Mouse (Mus musculus) bone marrow, adult 2 months (tissue): ENCODE measurements around the gene B3gnt2. TPM values are rescaled to one million over a fixed set of nuclear protein-coding genes. Genes with fewer than 3 reads are reported as not detected.

Experiments
- H3K27ac ChIP-seq: fragments of 200-500 bp; 2 replicates; pipeline ENCODE4 v1.5.1; 2012; ENCODE audit warnings: low read depth, mild to moderate bottlenecking, control low read depth, inconsistent platforms, low read length; ENCODE audit not compliant: control insufficient read depth, poor library complexity, insufficient read depth
- H3K4me1 ChIP-seq: fragments of 200-500 bp; 2 replicates; pipeline ENCODE4 v1.6.1; 2011; ENCODE audit warnings: low read length; ENCODE audit not compliant: control insufficient read depth, insufficient read depth
- H3K4me3 ChIP-seq: fragments of 200-500 bp; replicated peaks from 2 replicates; pipeline ENCODE3; 2011; ENCODE audit warnings: mild to moderate bottlenecking, low read depth, low read length, control low read depth; ENCODE audit not compliant: control insufficient read depth
- CTCF ChIP-seq: fragments of 200-500 bp; IDR thresholded peaks from 2 replicates; pipeline ENCODE4 v1.5.1; 2011; ENCODE audit warnings: low read length, control low read depth; ENCODE audit not compliant: control insufficient read depth, insufficient read depth
- POLR2A ChIP-seq: fragments of 200-500 bp; IDR thresholded peaks from 2 replicates; pipeline ENCODE4 v1.6.1; 2011; ENCODE audit warnings: low read depth, mild to moderate bottlenecking, control low read depth, low read length, borderline replicate concordance; ENCODE audit not compliant: control insufficient read depth
- WGBS: fragments of 180-500 bp; shearing (Covaris S2); methylation state at CpG from one replicate; pipeline ENCODE4 v1.1.7; 2018; 5-methylcytosine and 5-hydroxymethylcytosine counted together
- polyA plus RNA-seq: library from polyadenylated mRNA; stranded (reverse); fragments of >200 nt; gene quantifications from 2 replicates; pipeline ENCODE4 v1.2.4, GENCODE M21; 2011; ENCODE audit warnings: low replicate concordance; ENCODE audit not compliant: missing spikeins, insufficient read depth, insufficient read length

Gene B3gnt2
- polyA plus RNA-seq, 1 experiment, result 6.2 TPM

DNA sequence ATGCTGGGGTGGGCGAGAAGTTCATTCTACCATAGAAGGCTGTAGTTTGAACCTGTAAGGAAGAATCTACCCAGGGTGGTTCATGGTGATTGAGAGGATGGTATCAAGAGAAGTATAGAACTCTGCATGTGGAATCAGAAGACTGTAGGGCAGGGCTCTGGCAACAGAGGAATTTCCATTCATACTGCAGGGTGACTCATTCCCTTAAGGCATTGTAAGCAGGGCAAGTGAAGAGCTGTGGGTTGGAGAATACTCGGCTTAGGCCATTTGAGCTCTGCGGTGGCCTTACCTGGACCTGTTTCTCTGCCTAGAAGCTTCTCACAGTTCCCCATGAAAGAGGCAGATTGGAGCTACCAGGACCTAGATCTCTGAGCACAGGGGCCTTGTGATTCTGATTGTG is 49.3 kb downstream of the B3gnt2 start:
- WGBS, result 76% methylated on average over 3 of the region's 3 CpGs
- Histone ChIP-seq H3K4me1 (peaks cover 12% of the 10 kb centered on the region), H3K27ac (no peak overlapping the region), H3K4me3 (no peak overlapping the region)
- TF ChIP-seq CTCF, result no peak
- TF ChIP-seq POLR2A, result no peak

DNA sequence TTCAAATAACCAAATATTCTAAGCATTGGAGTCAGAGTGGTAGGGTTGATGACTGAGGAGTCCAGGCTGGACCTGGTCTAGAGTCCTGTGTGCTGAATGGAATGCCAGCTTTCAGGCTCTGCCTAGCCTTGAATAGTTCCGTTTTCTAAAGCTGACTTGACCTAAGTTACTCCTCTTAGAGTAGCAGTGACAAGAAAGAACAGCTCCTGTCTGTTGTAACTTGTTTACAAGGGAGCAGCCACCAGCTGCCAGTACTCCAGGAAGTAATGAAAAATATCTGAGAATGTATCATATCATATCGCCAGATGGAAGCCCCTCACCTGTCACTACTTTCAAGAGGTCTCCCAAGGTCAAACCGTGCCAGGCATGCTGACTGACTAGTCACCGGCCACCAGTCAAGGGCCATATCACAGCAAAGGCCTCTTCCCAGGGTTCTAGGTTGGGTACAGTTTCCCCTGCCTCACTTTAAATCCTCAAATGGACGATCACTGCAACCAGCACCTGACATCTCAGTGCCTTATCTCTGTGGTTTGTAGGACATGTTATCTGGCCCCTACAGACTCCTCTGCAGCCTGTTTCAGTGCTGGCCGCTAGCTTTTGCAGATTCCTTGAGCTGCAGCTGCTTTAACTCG is 51.2 kb downstream of the B3gnt2 start:
- Histone ChIP-seq H3K27ac (peak overlapping the region; percentile 39), H3K4me3 (no peak overlapping the region), H3K4me1 (peaks cover 9% of the 10 kb centered on the region)
- WGBS, result 15% methylated on average over 7 of the region's 7 CpGs
- TF ChIP-seq CTCF (no peak), POLR2A (no peak)

DNA sequence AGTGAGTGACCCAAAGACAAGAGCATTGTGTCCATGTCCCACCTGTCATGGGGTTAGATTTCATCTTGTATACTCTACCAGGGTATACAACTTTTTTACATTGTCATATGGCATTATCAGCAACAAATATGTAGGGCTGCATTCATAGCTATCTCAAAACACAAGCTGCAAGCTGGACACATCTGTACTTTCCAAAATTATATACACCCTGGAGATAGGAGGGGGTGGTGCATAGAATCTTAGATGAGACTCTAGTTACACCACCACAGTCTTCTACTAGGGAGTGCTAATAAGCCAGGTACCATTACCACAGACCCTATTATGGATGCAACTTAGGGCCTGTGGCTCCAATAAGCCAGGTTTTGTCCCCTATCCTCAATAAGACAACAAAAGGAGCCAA is 52.7 kb downstream of the B3gnt2 start:
- peaks cover 3% of the 10 kb centered on the region for H3K4me1 ChIP-seq
- no peak for TF ChIP-seq CTCF
- no peak for TF ChIP-seq POLR2A
- no peak overlapping the region for H3K27ac ChIP-seq

GRCm38 (mm10) chr11:22805171-22805570 is 55.6 kb downstream of the B3gnt2 start:
- H3K27ac ChIP-seq, result no peak overlapping the region
- TF ChIP-seq CTCF, result no peak
- TF ChIP-seq POLR2A, result no peak
- 53% methylated on average over 1 of the region's 1 CpGs for WGBS
- no peak overlapping the region for H3K4me3 ChIP-seq
- H3K4me1 ChIP-seq, result peaks cover 3% of the 10 kb centered on the region

More for the DNA sequence above, 52.7 kb downstream of the B3gnt2 start:
- H3K4me3 ChIP-seq, result no peak overlapping the region

DNA sequence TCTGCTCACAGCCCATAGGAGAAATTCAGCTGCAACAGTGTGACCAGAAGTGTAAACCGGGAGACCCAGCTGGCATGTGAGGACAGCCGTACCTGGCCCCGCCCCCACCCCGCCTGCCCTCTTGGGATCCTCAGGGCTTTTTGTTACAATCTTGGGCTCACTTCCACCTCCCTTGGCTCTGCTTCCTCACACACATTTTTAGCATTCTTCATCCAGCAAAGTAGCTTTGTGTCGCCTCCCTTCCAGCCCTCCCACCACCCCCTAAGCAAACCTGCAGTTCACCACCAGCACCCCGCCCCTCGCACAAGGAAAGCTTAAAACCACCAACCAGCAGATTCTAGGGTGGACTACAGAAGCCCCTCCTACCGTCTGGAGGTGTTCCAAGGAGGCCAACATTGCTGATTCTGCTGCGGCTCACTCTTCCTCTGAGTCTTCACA is 60.8 kb downstream of the B3gnt2 start:
- no peak for TF ChIP-seq CTCF
- TF ChIP-seq POLR2A, result no peak
- H3K27ac ChIP-seq, result no peak overlapping the region; the same call in 1 of the 2 replicates
- H3K4me3 ChIP-seq, result no peak overlapping the region
- peaks cover 1% of the 10 kb centered on the region; the same call in 1 of the 2 replicates for H3K4me1 ChIP-seq
- 17% methylated on average over 9 of the region's 9 CpGs for WGBS

- 79% methylated on average over 5 of the region's 5 CpGs for WGBS
- no peak overlapping the region for H3K27ac ChIP-seq
- no peak overlapping the region for H3K4me3 ChIP-seq
- peaks cover 1% of the 10 kb centered on the region; the same call in 1 of the 2 replicates for H3K4me1 ChIP-seq
- no peak for TF ChIP-seq POLR2A
- no peak for TF ChIP-seq CTCF
Observed at GRCm38 (mm10) chr11:22798916-22799315, 61.8 kb downstream of the B3gnt2 start.

- Histone ChIP-seq H3K27ac (no peak overlapping the region), H3K4me3 (no peak overlapping the region), H3K4me1 (peaks cover 1% of the 10 kb centered on the region; the same call in 1 of the 2 replicates)
- no peak for TF ChIP-seq CTCF
- TF ChIP-seq POLR2A, result no peak
- 83% methylated on average over 1 of the region's 1 CpGs for WGBS
Observed at GRCm38 (mm10) chr11:22794734-22795133, 66.0 kb downstream of the B3gnt2 start.

DNA sequence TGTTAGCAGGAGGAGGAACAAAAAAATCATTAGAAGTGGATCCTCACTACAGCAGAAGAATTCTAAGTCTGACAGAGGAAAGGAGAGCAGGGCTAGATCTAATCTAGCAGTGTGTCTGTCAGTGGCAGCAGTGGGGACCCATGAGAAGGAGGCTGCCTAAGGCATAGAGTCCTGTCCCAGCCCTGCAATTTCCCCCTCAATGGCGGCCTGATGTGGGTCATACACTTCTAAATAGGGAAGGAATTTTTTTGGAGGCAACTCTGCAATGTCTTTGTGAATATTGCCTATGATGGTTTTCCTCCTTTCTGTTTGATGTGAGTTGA is 66.9 kb downstream of the B3gnt2 start:
- H3K27ac ChIP-seq, result no peak overlapping the region
- no peak overlapping the region for H3K4me3 ChIP-seq
- TF ChIP-seq POLR2A, result no peak
- no peak for TF ChIP-seq CTCF
- no peaks in the 10 kb centered on the region; the same call in 1 of the 2 replicates for H3K4me1 ChIP-seq
- 37% methylated on average over 1 of the region's 1 CpGs for WGBS

DNA sequence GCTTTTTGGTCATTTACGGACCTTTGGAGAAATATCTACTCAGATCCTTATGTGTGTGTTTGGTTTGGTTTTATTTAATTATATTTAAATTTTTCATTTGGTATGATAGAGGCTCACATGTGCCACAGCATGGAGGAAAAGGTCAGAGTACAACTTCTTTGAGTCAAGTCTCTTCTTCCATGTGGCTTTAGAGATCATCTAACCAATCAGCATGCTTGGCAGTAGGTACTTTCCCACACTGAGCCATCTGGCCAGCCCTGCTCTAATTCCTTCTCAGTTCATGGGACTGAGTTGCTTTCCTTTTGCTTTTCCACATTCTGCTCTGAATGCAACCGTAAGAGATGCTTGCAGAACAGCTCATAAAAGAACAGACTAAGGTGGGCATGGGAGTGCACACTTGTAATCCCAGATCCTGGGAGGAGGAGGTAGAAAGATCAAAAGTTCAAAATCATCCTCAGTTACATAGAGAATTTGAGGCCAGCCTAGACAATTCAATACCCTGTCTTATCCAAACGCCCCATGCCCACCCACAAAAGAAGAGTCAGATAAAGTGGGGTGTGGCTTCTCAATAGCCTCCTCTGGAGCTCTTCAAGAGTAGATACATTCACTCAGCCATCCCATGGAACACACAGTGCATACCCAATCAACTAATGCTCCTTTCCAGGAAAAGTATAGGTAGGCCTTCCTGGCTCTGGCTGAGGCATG is 67.4 kb downstream of the B3gnt2 start:
- 81% methylated on average over 3 of the region's 3 CpGs for WGBS
- no peaks in the 10 kb centered on the region; the same call in 1 of the 2 replicates for H3K4me1 ChIP-seq
- TF ChIP-seq POLR2A (no peak), CTCF (no peak)
- H3K4me3 ChIP-seq, result no peak overlapping the region
- H3K27ac ChIP-seq, result no peak overlapping the region
